30 mouse cellular contexts compared by ENCODE assay signal in genomic region chr9:83295453-83295852, GRCm38 (mm10).
"Had no signal": no experiment of that assay in that cellular context is flagged by ENCODE, and none has a peak within 500 bp of the region (broad histone marks: within the 10 kb centered on the region; RNA-seq: fewer than 3 reads in every experiment).

No protein-coding gene starts in this region.

- H3K4me2 ChIP-seq: limb, embryonic 12.5 days; limb, embryonic 13.5 days; limb, embryonic 15.5 days; liver, embryonic 11.5 days; liver, embryonic 12.5 days; liver, embryonic 13.5 days; liver, embryonic 15.5 days; lung, embryonic 14.5 days; lung, embryonic 15.5 days; midbrain, embryonic 12.5 days; midbrain, embryonic 13.5 days; midbrain, embryonic 15.5 days; neural tube, embryonic 12.5 days had no signal

- DNase-seq: left cerebral cortex, postnatal 4 days; liver; liver, embryonic 13.5 days; liver, postnatal 0 days; lung, adult 18-20 months; lung, adult 2 months; lung, embryonic 14.5 days; lung, postnatal 10 days; lung, postnatal 14 days; lung, postnatal 36 days; lung, postnatal 4 days; midbrain, embryonic 14.5 days had no signal

- H3K27me3 ChIP-seq: limb, embryonic 12.5 days; limb, embryonic 13.5 days; limb, embryonic 15.5 days; liver, embryonic 12.5 days; liver, embryonic 13.5 days; liver, embryonic 15.5 days; lung, embryonic 15.5 days; midbrain, embryonic 12.5 days; midbrain, embryonic 13.5 days; midbrain, embryonic 15.5 days; neural tube, embryonic 12.5 days had no signal

- H3K36me3 ChIP-seq: limb, embryonic 10.5 days; limb, embryonic 12.5 days; limb, embryonic 13.5 days; limb, embryonic 15.5 days; liver, embryonic 12.5 days; liver, embryonic 13.5 days; liver, embryonic 15.5 days; lung, embryonic 15.5 days; midbrain, embryonic 10.5 days; midbrain, embryonic 12.5 days; midbrain, embryonic 13.5 days; midbrain, embryonic 15.5 days; neural tube, embryonic 12.5 days had no signal

- H3K4me3 ChIP-seq: limb, embryonic 10.5 days; limb, embryonic 12.5 days; limb, embryonic 13.5 days; limb, embryonic 15.5 days; liver, embryonic 12.5 days; liver, embryonic 13.5 days; liver, embryonic 15.5 days; lung, embryonic 15.5 days; megakaryocyte, embryonic 14.5 days; midbrain, embryonic 10.5 days; midbrain, embryonic 12.5 days; midbrain, embryonic 13.5 days; midbrain, embryonic 15.5 days; myocyte; neural tube, embryonic 12.5 days had no signal

- H3K4me1 ChIP-seq: limb, embryonic 10.5 days; limb, embryonic 12.5 days; limb, embryonic 13.5 days; limb, embryonic 15.5 days; liver, embryonic 12.5 days; liver, embryonic 13.5 days; liver, embryonic 15.5 days; lung, embryonic 15.5 days; megakaryocyte, embryonic 14.5 days; midbrain, embryonic 10.5 days; midbrain, embryonic 12.5 days; midbrain, embryonic 13.5 days; midbrain, embryonic 15.5 days; neural tube, embryonic 12.5 days had no signal

- H3K9me3 ChIP-seq: limb, embryonic 10.5 days; limb, embryonic 12.5 days; limb, embryonic 13.5 days; limb, embryonic 15.5 days; liver, embryonic 12.5 days; liver, embryonic 13.5 days; liver, embryonic 15.5 days; lung, embryonic 15.5 days; megakaryocyte, embryonic 14.5 days; midbrain, embryonic 10.5 days; midbrain, embryonic 12.5 days; midbrain, embryonic 13.5 days; midbrain, embryonic 15.5 days; neural tube, embryonic 12.5 days had no signal

- ATAC-seq: liver, embryonic 12.5 days; liver, postnatal 0 days; lung, postnatal 0 days; midbrain, embryonic 13.5 days; midbrain, embryonic 15.5 days had no signal

- H3K27ac ChIP-seq: limb, embryonic 10.5 days; limb, embryonic 12.5 days; limb, embryonic 13.5 days; limb, embryonic 15.5 days; liver, embryonic 12.5 days; liver, embryonic 13.5 days; liver, embryonic 14.5 days; liver, embryonic 15.5 days; lung, embryonic 15.5 days; macrophage; midbrain, embryonic 10.5 days; midbrain, embryonic 12.5 days; midbrain, embryonic 13.5 days; midbrain, embryonic 15.5 days; neural tube, embryonic 12.5 days had no signal

- H3K9ac ChIP-seq: limb, embryonic 12.5 days; limb, embryonic 13.5 days; limb, embryonic 15.5 days; liver, embryonic 12.5 days; liver, embryonic 13.5 days; liver, embryonic 14.5 days; liver, embryonic 15.5 days; liver, postnatal 0 days; lung, embryonic 14.5 days; lung, embryonic 15.5 days; midbrain, embryonic 12.5 days; midbrain, embryonic 13.5 days; midbrain, embryonic 15.5 days; neural tube, embryonic 12.5 days had no signal
